Mouse (Mus musculus) thymus, postnatal 25 days (tissue): ENCODE measurements at regions not wholly inside any gene's neighbourhood (a gene's known extent, or its start where the extent isn't known, plus 50 kb on each side); places are given as distances from the start of the nearest gene placed in this dataset.
"Not testable (repeated sequence)": the region's sequence is repeated elsewhere in the genome, so short reads cannot be mapped to it uniquely, and the experiment has no call there.

Experiments used
- DNase-seq: peaks from one replicate; pipeline ENCODE4 v3.0.0; 2022

DNA sequence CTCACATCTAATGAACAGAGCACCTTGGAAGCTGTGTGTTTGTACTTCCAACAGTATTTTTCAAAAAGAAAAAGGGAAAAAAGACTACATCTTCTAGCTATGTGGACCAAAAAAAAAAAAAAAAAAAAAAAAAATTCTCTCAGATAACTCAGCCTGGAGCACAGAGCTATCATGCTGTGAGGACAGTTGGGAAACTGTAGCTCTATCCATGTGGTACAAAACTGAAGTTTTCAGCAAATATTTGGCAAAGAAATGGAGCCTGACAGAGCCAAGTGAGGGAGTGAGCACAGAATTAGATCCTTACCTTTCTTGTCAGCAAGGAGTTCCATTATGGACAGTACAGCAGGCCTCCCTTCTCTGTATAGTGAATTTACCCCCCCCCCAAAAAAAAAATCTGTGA lies 550.2 kb downstream of the Rapgef2 start:
- no peak for DNase-seq

DNA sequence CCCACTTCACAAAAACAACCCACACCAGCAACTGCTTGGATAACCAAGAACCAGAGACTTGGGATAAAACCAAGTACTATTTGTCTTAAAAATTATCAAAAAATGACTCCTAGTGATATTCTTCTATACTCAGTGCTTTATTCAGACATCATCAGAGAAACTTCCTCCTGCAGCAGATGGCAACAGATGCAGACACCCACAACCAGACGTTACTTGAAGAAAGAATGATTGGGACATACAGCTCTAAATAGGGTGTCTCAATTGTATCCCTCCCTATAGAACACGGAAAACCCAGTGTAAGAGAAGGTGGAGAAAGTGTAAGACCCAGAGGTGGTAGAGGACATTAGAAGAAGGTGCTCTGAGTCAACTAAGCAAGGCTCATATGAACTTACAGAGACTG lies 569.6 kb downstream of the Rapgef2 start:
- no peak for DNase-seq

DNA sequence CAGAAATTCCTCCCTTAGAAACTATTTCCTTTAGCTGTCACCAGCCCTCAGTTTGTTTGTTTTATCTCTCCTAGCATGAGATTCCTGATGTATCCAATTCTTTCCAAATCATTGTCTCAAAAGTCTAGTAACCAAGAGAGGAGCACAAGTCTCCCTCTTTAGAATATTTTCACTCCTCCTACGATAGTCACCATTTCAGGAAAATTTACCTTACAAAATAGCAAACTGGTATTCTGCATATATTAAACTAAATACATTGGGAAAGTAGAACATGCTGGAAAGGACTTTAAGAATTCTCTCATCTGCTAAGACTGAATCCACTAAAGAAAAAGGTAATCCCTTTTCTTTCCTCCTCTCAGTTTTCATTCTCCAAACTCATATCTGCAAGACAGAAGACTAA lies 578.6 kb downstream of the Rapgef2 start:
- DNase-seq, result no peak

DNA sequence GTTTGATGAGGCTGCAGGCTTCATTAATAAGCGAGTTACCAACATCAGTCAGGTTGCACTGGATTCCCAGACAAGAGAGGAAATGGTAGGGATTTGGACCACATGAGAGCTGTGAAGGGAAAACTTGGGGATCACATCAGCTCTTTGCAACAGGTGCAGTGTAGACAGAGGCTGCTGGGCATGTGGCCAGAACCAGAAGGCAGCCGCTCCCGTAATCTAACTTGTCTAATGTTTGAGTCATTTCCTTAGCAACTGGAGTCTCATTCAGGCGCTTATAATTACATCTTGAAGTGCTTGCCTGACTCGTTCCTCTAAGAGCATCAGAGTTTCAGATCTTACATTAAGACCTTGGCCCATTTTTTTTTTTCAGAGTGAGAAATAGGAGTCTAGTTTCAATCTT lies 587.4 kb downstream of the Rapgef2 start:
- DNase-seq, result no peak

DNA sequence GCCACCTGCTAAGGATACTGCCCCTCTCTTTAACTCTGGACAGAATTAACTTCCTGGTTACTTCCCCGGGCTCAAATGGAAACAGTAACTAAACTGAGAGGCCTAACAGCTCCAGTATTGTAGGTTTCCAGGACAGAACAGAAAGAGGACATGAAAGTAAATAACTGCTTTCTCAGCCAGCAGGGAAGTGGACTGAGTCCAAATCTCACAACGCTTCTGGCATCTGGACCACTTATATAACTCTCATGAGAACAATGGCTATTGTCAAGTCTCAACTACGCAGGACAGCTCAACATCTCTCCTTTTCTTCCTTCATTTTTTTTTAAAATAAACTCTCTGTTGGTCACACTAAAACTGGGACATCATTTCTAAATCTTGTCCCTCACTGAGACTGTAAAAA lies 594.8 kb downstream of the Rapgef2 start:
- DNase-seq, result no peak

DNA sequence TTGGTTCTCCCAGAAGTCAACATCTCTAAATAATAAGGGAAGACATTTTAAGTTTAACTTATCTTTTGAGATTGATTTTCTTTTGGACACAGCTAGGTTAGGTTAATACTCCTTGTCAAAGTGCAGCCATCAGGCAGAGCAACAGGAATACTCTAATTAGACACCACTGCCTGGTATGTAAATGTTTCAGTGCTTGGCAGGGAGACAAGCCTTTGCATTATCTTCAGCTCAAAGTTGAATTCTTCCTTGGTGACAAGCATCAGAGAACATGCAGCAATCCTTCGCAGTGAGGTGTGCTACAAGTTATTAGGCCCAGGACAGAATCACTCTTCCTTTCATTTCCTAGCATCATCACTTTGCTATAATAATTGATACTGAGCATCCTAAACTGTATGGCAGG lies 608.7 kb downstream of the Rapgef2 start:
- DNase-seq, result no peak

DNA sequence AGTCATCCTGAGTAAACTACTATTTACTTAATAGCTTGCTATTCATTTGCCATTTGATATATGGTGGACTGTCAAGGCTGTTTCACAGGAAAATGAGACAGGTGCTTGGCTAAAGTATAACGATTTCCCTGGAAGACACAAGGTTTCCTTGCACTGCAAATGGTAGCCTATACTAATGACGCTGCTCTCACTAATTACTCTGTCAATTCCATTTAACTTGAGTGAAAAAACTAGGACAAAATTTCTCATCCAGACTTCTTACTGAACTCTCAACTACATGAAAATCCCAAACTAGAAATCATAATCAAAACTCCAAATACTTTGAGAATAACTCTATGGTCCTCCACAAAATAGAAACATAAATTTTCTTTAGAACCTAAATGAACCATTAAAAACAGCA lies 609.5 kb downstream of the Rapgef2 start:
- DNase-seq, result no peak

DNA sequence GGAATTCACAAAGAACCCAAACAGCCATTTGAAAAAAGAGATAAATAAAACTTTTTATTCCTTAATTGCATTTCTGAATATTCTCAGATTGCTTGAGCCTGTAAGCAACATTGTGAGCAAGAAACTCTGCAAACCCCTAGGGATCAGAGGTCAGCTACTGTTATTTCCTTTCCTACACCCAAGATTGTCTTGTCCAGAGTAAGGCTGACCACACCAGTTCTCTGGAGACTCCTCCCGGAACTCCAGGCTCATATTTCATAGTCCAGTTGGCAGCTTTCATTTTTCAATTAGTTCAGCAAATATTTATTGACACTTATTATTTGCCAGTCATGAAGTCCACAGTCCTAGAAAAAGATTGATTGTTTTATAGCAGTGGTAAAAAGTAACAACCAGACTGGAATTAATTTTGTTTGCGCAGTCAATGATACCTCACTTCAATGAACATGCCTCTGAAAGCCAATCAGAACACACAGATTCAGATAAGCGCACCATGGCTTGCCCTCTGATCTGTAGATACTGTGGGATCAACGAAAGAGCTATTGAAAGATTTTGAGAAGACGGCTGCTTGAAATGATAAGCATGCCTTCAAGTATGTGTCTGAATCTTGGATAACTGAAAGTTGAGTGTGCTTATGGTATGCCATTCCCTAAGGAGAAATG lies 611.7 kb downstream of the Rapgef2 start:
- no peak for DNase-seq

DNA sequence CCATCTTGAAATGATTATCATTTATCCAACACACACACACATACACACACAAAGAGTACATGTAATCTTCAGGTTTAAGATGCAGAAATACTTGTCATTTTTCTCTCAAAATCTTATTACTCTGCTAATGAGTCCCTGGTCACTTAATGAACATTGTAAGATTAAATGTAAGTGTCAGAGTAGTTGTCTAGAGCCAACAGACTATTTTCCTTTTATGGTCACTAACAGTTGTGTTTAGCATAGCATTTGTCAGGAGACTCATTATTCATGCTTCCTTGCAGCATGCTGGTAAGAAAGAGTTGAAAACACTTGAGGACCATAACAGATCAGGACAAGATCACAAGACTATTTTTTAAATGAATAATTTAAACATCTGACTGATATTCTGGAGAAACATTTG lies 618.3 kb downstream of the Rapgef2 start:
- DNase-seq, result no peak

DNA sequence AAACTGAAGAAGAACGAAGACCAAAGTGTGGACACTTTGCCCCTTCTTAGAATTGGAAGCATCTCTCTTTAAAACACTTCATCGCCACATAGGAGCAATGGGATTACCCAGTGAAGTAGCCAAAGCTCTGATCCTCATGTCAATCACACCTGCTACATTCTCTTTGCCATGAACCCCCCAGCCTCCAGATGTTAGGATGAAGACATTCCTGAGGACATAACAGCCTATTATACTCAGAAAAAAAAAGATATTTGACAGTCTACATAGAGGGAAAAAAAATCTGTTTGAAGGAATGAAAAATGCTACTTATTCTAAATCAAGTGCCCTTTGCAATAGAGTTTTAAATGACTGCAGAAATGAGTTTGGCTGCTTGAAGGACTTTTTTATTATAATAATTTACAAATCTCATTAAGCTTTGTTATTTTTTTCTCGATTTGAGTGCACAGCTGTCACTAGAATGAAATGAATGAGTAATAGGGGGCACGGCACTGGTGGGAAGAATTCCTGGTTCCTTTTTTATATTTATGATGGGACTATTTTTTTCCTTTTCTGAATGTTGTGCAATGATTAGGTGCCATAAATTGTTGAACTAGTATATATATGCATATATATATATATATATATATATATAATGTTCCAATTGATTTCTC lies 618.8 kb downstream of the Rapgef2 start:
- no peak for DNase-seq

DNA sequence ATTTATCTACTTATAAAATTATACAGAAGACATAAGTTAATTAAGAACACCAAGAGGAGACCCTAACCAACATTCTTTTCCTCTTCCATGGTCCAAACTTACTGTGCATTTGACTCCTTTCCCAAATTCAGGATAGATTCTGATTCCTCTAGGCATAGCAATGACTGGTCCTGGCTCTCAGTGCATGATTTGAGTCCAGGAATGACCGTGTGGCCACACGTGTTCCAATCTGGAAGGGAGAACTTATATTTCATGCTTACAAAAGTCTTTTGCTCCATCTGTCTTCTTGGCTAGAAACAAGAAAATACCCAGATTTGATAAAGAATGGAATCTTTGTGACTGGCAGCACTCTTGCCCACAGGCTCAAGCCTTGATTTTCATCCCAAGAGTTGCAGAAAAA lies 638.2 kb downstream of the Rapgef2 start:
- no peak for DNase-seq

DNA sequence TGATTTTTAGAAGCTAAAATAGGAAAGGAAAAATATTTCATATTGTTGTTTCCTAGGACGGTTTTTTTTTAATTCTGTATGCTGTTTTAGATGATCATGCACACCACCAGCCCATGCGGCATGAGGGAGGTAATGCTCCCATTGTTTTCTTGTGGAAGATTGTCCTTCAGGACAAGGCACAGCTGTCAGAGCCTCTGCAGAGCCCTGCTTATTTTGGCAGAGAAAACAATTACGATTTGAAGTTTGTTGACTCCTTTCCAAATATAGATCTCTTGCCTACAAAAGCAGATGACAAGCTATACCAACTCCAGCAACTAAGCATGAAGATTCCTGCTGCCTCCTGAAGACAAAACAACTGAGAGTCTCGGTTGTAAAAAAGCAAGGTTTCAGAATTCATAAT lies 650.9 kb downstream of the Rapgef2 start:
- no peak for DNase-seq

DNA sequence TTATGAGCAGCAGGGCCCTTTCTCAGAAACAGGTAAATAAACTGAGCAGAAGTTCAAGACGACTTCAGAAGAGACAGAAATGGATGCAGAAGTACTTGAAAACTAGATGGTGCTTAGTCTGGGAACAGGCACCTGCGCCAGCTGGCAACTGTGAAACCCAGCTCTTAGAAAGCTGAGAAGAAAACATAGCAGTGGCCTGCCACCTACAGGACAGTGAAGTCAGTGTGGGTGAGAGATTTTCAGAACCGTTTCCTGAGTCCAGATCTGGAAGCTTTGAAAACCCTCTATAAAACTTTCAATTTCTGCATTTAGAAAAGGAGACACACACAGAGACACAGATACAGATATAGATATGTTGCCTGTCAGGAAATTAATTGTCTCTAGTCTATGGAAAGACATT lies 667.4 kb downstream of the Rapgef2 start:
- no peak for DNase-seq

DNA sequence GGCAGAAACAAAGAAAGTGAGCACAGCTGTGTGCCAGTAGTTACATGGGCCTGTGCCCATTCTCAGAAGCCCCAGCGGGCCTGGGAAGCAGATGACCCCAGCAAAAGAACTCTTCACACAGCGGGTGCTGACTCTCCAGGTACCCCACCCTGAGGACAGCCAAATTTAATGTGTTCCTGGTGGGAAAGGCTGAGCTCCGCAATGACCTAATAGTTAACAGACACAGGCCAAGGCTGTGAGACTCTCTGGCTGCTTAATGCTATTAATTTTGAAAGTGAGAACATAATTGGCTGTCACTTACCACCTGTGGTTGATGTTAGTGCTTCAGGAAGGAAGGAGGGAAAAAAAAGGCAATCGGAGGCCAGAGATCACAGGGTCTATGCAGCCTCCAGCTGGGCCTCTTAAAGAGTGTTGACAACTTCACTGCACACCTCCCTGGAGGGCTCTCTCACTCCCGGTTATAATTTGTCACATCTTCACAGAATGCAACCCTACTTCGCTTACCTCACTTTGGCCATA lies 691.5 kb downstream of the Rapgef2 start:
- no peak for DNase-seq

DNA sequence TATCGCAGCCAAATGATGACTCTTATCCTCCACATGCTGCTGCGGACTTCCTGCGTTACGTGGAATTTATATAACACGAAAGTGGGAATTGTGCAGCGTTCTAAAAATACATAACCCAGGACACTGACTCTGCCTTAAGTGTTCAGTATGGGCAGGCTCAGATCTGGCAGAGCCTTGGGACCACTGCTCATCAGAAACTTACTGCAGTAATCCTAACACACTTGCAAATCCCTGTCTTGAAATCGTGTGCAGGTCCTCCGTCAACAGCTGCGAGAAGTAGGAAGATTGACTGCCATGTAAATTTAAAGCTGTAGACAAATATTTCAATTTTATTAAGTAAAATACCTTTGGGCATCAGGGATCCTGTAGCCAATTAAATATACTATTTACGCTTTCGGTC lies 692.0 kb downstream of the Rapgef2 start:
- DNase-seq, result no peak

DNA sequence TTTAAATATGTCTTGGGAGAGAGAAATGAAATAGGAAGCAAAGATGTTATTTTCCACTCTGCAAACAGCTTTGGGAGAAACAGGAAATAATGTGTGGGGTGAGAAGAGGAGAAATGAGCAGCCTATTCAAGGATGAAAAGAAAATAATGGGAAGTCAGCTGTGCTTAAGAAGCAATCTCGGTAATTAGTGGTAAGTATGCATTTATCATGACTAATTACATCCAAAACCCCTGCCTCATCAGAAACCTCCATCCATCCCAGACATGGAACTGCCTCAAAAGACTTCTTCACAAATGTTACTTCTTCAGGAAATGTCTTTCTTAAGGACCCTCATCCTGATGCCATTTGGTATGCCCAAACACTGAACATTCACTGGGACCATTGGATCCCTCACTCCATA lies 699.7 kb downstream of the Rapgef2 start:
- DNase-seq, result no peak

DNA sequence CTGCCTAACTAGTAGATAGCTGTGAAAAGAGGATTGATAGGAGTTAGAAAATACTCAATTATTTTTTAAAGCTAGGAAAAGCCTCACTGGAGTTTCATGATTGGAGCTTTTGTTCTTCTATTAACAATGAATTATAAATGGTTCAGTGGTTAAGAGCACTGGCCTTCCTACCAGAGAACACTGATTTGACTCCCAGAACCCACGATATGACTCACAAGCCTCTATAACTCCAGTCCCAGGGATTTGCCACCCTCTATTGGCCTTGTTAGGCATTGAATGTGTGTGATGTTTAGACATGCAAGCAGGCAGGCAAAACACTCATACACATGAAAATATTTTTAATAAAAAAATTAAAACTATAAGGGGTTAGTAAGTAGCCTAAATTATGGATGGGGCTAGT lies 704.4 kb downstream of the Rapgef2 start:
- DNase-seq, result no peak

DNA sequence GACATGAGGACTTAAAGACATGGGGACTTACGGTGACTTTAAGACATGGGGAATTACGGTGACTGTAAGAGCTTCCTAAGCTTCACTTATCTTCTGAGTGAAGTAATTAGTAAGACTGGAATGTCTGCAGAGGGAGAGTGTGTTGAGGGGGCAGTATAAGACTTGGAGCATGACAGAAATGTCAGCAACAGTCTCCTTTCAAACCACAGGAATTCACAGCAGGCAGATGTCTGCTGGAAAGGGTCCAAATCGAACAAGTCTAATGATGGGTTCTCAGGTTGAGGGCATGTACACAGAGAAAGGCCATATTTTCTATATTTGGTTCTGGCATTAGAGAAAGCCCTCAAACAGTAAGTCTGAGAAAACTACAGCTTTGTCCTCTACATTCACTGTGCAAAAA lies 705.2 kb downstream of the Rapgef2 start:
- no peak for DNase-seq

DNA sequence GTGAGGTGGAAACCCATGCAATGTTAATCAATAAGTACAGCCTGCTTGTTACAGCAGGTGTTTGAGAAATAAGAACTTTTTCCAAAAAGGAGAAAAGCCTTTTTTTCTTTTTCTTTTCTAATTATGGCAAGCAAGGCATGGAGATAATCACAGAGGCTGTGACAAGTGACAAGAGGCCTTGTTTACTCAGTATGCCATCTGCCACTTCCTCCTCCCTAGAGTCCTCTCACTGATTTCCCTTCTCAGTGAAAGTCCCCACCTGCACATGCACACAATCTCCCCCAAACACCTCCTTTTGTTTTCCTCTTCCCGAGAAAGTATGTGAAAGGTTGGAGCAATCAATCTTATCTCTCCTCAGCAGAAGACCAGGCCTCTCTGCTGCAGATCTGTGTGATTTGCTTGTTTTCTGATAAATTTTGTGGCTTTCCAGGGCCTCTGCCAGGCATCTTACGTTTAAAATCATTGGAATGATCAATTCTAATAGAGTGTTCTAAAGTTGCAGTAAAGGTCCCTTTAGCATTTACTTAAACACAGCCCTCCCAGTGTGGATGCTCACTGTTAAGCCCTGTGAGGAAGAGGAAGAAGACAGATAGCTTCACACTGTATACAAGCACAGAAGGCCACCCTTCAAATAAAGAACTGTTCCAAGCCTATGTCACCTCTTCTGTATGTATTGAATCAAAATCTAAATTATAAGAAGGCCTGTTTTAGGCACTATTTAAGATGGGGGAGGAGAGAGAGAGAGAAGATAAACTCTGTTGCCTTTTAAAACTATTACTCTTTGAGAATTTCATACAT lies 710.5 kb downstream of the Rapgef2 start:
- DNase-seq, result no peak

DNA sequence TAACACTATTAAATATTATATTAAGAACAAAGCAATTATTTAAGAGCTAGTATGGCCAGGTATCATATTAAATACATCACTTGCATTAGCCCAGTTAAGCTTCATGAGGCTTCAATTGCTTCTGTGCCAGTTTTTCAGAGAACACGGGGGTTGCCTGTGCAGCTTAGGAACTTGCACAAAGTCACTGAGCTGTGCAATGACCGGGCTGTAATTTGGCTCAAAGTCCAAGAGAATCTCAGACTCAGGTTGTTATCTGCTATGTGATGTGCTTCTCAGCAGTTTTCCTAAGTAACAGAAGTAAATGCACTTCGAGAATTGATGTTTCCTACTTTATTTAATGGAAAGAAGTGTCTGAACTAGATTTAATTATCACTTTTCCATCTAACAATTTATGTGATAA lies 711.5 kb downstream of the Rapgef2 start:
- DNase-seq, result no peak

DNA sequence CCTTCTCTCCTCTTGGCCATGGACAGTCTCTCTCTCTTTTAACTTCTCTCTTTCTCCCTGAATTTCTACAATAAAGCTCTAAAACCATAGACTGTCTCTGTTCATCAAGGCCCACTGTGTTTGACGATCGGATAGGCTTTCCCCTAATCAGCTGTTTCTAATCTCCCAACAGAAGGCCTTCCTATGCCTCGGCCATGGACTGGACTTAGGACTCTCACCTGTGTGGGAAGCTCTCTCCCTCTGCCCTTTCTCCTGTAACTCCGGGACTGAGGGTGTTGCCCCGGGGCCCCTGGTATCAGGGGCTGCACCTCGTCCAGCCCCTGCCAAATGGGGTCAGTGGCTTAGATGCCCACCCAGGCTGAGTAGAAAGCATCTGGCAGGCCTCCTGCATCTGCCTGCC lies 713.0 kb downstream of the Rapgef2 start:
- DNase-seq, result no peak

DNA sequence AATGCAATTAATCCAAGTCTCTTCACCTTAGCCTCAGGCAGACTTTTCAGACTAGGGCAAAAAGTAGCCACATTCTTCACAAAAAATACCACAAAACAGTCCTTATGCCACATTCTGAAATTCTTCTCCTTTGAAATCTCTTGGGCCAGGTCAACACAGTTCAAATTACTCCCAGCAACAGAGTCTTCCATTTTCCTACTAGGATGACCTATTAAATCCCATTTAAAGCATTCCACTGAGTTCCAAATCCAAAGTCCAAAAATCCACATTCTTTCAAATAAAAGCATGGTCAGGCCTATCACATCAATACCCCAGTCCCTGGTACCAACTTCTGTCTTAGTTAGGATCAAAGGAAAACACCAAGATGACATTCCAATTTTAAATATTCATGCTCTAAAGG lies 721.4 kb downstream of the Rapgef2 start:
- not testable (repeated sequence) for DNase-seq
